Mouse (Mus musculus): ENCODE results near the gene Rab29.

Gene Rab29

GRCm38 (mm10) chr1:131865596-131865995 is 1.4 kb upstream of the Rab29 start:
- WGBS, result 86% methylated on average over 5 of the region's 5 CpGs

GRCm38 (mm10) chr1:131866304-131866999 is 572 bp upstream of the Rab29 start:
- 78% methylated on average over 6 of the region's 6 CpGs for WGBS

GRCm38 (mm10) chr1:131867946-131868290 is 894 bp downstream of the Rab29 start:
- WGBS, result 38% methylated on average over 10 of the region's 10 CpGs

- 97% methylated on average over 2 of the region's 2 CpGs for WGBS
Measured at GRCm38 (mm10) chr1:131869561-131869960, 2.5 kb downstream of the Rab29 start.

- WGBS, result 82% methylated on average over 1 of the region's 1 CpGs
Measured at GRCm38 (mm10) chr1:131872856-131873255, 5.8 kb downstream of the Rab29 start.

- 91% methylated on average over 2 of the region's 2 CpGs for WGBS
Measured at GRCm38 (mm10) chr1:131879816-131880215, 12.8 kb downstream of the Rab29 start.

- 73% methylated on average over 2 of the region's 2 CpGs for WGBS
Measured at GRCm38 (mm10) chr1:131882787-131883186, 15.8 kb downstream of the Rab29 start.

GRCm38 (mm10) chr1:131886173-131886572 is 19.1 kb downstream of the Rab29 start:
- WGBS, result 27% methylated on average over 2 of the region's 2 CpGs

GRCm38 (mm10) chr1:131886641-131887040 is 19.6 kb downstream of the Rab29 start:
- 49% methylated on average over 3 of the region's 3 CpGs for WGBS

GRCm38 (mm10) chr1:131890043-131890658 is 23.1 kb downstream of the Rab29 start:
- WGBS, result 82% methylated on average over 6 of the region's 6 CpGs

GRCm38 (mm10) chr1:131891436-131891835 is 24.4 kb downstream of the Rab29 start:
- WGBS, result 79% methylated on average over 4 of the region's 4 CpGs

GRCm38 (mm10) chr1:131902679-131903078 is 35.7 kb downstream of the Rab29 start:
- WGBS, result 91% methylated on average over 4 of the region's 4 CpGs

- 80% methylated on average over 7 of the region's 7 CpGs for WGBS
Measured at GRCm38 (mm10) chr1:131903251-131903650, 36.2 kb downstream of the Rab29 start.

- WGBS, result 0% methylated on average over 1 of the region's 1 CpGs
Measured at GRCm38 (mm10) chr1:131905497-131905896, 38.5 kb downstream of the Rab29 start.

GRCm38 (mm10) chr1:131908456-131908855 is 41.4 kb downstream of the Rab29 start:
- 93% methylated on average over 3 of the region's 3 CpGs for WGBS

GRCm38 (mm10) chr1:131909236-131909635 is 42.2 kb downstream of the Rab29 start:
- 97% methylated on average over 2 of the region's 2 CpGs for WGBS

GRCm38 (mm10) chr1:131910001-131910648 is 43.1 kb downstream of the Rab29 start, which contains the start of gene Nucks1:
TSS of gene Nucks1 (plus strand) at chr1:131910534.
- 2% methylated on average over 35 of the region's 35 CpGs for WGBS

- WGBS, result under 1% methylated on average over 62 of the region's 88 CpGs
Measured at GRCm38 (mm10) chr1:131910674-131911558, 43.9 kb downstream of the Rab29 start.

- 62% methylated on average over 6 of the region's 6 CpGs for WGBS
Measured at GRCm38 (mm10) chr1:131917634-131918033, 50.6 kb downstream of the Rab29 start.

GRCm38 (mm10) chr1:131919052-131919451 is 52.0 kb downstream of the Rab29 start:
- WGBS, result 98% methylated on average over 2 of the region's 2 CpGs

- 87% methylated on average over 3 of the region's 3 CpGs for WGBS
Measured at GRCm38 (mm10) chr1:131922100-131922499, 55.1 kb downstream of the Rab29 start.

Measured in cerebral cortex, adult 2 months (tissue).